Mouse (Mus musculus) MEL (cell line): ENCODE results near the gene Lsm6. TPM values are rescaled to one million over a fixed set of nuclear protein-coding genes. Genes with fewer than 3 reads are reported as not detected.

ENCODE experiments used
- DNase-seq: peaks from one replicate; pipeline ENCODE4 v3.0.0; 2011; ENCODE audit warnings: low read depth, low spot score
- H3K27ac ChIP-seq: 2 replicates; pipeline ENCODE4 v1.5.1; 2012; ENCODE audit warnings: low read depth, mild to moderate bottlenecking, control low read depth, low read length, moderate library complexity; ENCODE audit not compliant: control insufficient read depth
- H3K27me3 ChIP-seq, 2 experiments: fragments of 150-350 bp in 1 of 2; sonication (generic) in 1 of 2; 2 replicates each; pipeline ENCODE4 v1.6.1; 2012; ENCODE audit warnings: low read length in 2 of 2, mild to moderate bottlenecking in 2 of 2, improper control_type of control experiment in 1 of 2, moderate library complexity in 1 of 2; ENCODE audit not compliant: insufficient read depth in 2 of 2, control insufficient read depth in 1 of 2
- H3K36me3 ChIP-seq, 2 experiments: 2 replicates each; pipeline ENCODE4 v1.6.1; 2012 to 2014; ENCODE audit warnings: low read length in 2 of 2, improper control_type of control experiment in 1 of 2, inconsistent platforms in 1 of 2, mild to moderate bottlenecking in 1 of 2; ENCODE audit not compliant: insufficient read depth in 2 of 2, control insufficient read depth in 1 of 2
- H3K4me1 ChIP-seq, 2 experiments: fragments of 150-350 bp in 1 of 2; sonication (generic) in 1 of 2; 2 replicates each; pipeline ENCODE4 v1.6.1; 2012; ENCODE audit warnings: low read length in 2 of 2, improper control_type of control experiment in 1 of 2, mild to moderate bottlenecking in 1 of 2; ENCODE audit not compliant: insufficient read depth in 2 of 2, control insufficient read depth in 1 of 2
- H3K4me3 ChIP-seq, 2 experiments: fragments of 150-350 bp in 1 of 2; sonication (generic) in 1 of 2; 2 replicates each; pipeline ENCODE4 v1.5.1; 2012; ENCODE audit warnings: low read depth in 2 of 2, low read length in 2 of 2, mild to moderate bottlenecking in 2 of 2, moderate library complexity in 2 of 2, control low read depth in 1 of 2, improper control_type of control experiment in 1 of 2; ENCODE audit not compliant: control insufficient read depth in 1 of 2, insufficient read depth in 1 of 2
- H3K79me2 ChIP-seq: 2 replicates; pipeline ENCODE4 v1.6.1; 2012; ENCODE audit warnings: mild to moderate bottlenecking, low read length, moderate library complexity; ENCODE audit not compliant: control insufficient read depth, poor library complexity, insufficient read depth
- H3K9ac ChIP-seq: 2 replicates; pipeline ENCODE4 v1.6.1; 2012; ENCODE audit warnings: low read depth, mild to moderate bottlenecking, control low read depth, low read length, moderate library complexity; ENCODE audit not compliant: control insufficient read depth, poor library complexity, severe bottlenecking
- H3K9me3 ChIP-seq: fragments of 150-350 bp; sonication (generic); replicated peaks from 2 replicates; pipeline ENCODE4 v1.6.1; 2012; ENCODE audit warnings: mild to moderate bottlenecking, low read length, improper control_type of control experiment, moderate library complexity; ENCODE audit not compliant: insufficient read depth
- NELFE ChIP-seq: IDR thresholded peaks from 2 replicates; pipeline ENCODE4 v1.6.1; 2011; ENCODE audit warnings: low read depth, low read length, improper control_type of control experiment
- ZKSCAN1 ChIP-seq: IDR thresholded peaks from 2 replicates; pipeline ENCODE4 v1.6.1; 2012; ENCODE audit warnings: low read depth, mild to moderate bottlenecking, inconsistent platforms, low read length, improper control_type of control experiment, moderate library complexity
- polyA plus RNA-seq, 2 experiments: library from polyadenylated mRNA; stranded (reverse) in 1 of 2; unstranded in 1 of 2; fragments of >175 nt in 1 of 2; fragments of >200 nt in 1 of 2; gene quantifications; 2 replicates each; pipeline versions ENCODE4 v1.2.1 to v1.2.4; 2012; ENCODE audit warnings: low replicate concordance in 2 of 2, low read depth in 1 of 2; ENCODE audit not compliant: insufficient read length in 2 of 2, insufficient read depth in 1 of 2, missing spikeins in 1 of 2
- total RNA-seq: library from RNA; depleted of rRNA; stranded (reverse); fragments of 300-350 nt; gene quantifications from 2 replicates; pipeline ENCODE4 v1.2.3, GENCODE M21; 2012; rRNA removed

Lsm6 gene
- total and polyA plus RNA-seq, 3 experiments, result 109 to 172 TPM; not detected in 1

DNA sequence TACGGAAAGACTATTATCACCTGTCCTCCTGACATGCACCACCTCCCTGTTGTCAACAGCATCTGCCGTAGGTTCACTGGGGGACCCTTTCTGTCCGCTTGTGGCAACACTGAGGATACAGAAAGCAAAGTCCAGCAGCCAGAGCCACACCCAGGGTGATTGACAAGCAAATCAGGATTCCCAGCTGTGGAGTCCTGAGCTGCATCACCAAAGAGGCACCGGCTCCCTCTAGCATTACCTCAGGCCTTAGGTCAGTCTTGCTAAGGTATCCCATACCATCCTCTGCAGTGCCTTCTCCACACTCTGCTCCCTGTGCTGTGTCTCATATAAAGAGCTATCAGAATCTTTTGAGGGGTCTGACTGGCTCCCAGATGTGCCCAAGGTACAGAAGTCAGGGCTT is 66.0 kb downstream of the Lsm6 start:
- Histone ChIP-seq H3K36me3 (no peaks in the 10 kb centered on the region), H3K4me1 (no peaks in the 10 kb centered on the region), H3K27me3 (no peaks in the 10 kb centered on the region), H3K27ac (no peak overlapping the region), H3K9me3 (no peaks in the 10 kb centered on the region), H3K9ac (no peak overlapping the region), H3K4me3 (no peak overlapping the region), H3K79me2 (no peaks in the 10 kb centered on the region)
- TF ChIP-seq ZKSCAN1 (no peak), NELFE (no peak)
- no peak for DNase-seq

Other genes with a start within 250 kb of the Lsm6 start
- not detected in 2 replicates for gene Zfp827, start 207.3 kb upstream of the Lsm6 start, total RNA-seq
- gene Zfp827, start 207.3 kb upstream of the Lsm6 start, polyA plus RNA-seq, result not detected